Mouse (Mus musculus): ENCODE results near the gene Sh2d3c.

DNA sequence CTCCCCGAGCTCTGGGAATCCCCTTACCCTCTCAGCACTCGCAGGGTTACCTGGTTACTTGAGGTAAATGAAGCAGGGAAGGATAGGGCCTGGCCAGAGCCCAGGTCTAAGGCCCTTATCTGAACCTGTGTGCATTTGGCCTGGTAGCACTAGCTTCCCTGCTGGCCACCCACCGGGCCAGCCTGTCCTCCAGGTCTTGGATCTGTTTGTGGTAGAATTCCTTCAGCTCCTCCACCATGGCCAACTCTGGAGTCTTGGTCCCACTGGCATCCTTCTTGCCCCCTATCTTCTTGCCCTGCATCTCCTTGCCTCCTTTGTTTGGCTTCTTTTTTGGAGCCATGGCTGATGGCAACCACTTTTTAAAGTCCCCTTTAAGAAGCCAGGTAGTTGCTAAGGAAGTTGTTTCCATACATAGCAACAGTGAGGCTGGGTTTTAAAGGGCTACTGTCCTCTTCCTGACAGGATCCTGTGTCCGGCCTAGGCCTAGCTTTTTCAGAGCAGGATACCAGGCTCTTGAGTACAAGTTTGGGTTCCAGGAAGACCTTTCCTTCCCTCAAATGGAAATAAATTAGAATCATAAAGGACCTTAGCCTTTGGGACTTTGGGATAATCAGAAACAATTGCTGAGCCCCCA, 63.3 kb downstream of the Sh2d3c start, which contains the start of gene Cfap157:
- no peak for TF ChIP-seq CTCF (IDR thresholded peaks at IDR 0.05; ENCODE audit: insufficient read depth, low read depth, low read length)
- TF ChIP-seq POLR2A (IDR thresholded peaks at IDR 0.05; ENCODE audit: insufficient read depth, low read depth, low read length) = no peak

Measured in olfactory bulb, adult 2 months (tissue).